Mouse (Mus musculus) ES-E14 (cell line): Measurements from ENCODE around the gene Zbtb7b. TPM values are rescaled to one million over a fixed set of nuclear protein-coding genes. Genes with fewer than 3 reads are reported as not detected.
A peak's percentile ranks its signal among the peaks of the same experiment; 100 is the strongest.

ENCODE experiments used
- DNase-seq: peaks from one replicate; pipeline ENCODE4 v3.0.0-alpha.2; 2013; ENCODE audit warnings: low read depth, low spot score
- H3K27ac ChIP-seq: 2 replicates; pipeline ENCODE4 v1.5.1; 2012; ENCODE audit warnings: low read depth, mild to moderate bottlenecking, low read length, moderate library complexity, mixed read lengths; ENCODE audit not compliant: poor library complexity, insufficient read depth, severe bottlenecking
- H3K36me3 ChIP-seq: 2 replicates; pipeline ENCODE4 v1.6.1; 2012; ENCODE audit warnings: mild to moderate bottlenecking, low read length, moderate library complexity, mixed read lengths; ENCODE audit not compliant: control insufficient read depth, poor library complexity, insufficient read depth, severe bottlenecking
- H3K4me1 ChIP-seq, 2 experiments: fragments of 150-350 bp in 1 of 2; sonication (generic) in 1 of 2; 2 replicates each; pipeline ENCODE4 v1.6.1; 2012; ENCODE audit warnings: low read length in 2 of 2, mild to moderate bottlenecking in 1 of 2, mixed read lengths in 1 of 2; ENCODE audit not compliant: control insufficient read depth in 2 of 2, insufficient read depth in 2 of 2, poor library complexity in 1 of 2
- H3K4me3 ChIP-seq, 2 experiments: fragments of 150-350 bp in 1 of 2; sonication (generic) in 1 of 2; 2 replicates each; pipeline ENCODE4 v1.5.1; 2012; ENCODE audit warnings: low read length in 2 of 2, low read depth in 1 of 2, mild to moderate bottlenecking in 1 of 2, mixed read lengths in 1 of 2; ENCODE audit not compliant: insufficient read depth in 1 of 2, poor library complexity in 1 of 2, severe bottlenecking in 1 of 2
- H3K9ac ChIP-seq: 2 replicates; pipeline ENCODE4 v1.6.1; 2012; ENCODE audit warnings: low read depth, mild to moderate bottlenecking, low read length, mixed read lengths; ENCODE audit not compliant: poor library complexity, insufficient read depth, severe bottlenecking
- H3K9me3 ChIP-seq: fragments of 150-350 bp; sonication (generic); 2 replicates; pipeline ENCODE4 v1.6.1; 2012; ENCODE audit warnings: low read depth, mild to moderate bottlenecking, low read length; ENCODE audit not compliant: control insufficient read depth, insufficient read depth
- CHD2 ChIP-seq: IDR thresholded peaks from 2 replicates; pipeline ENCODE4 v1.6.1; 2014; ENCODE audit warnings: mild to moderate bottlenecking, low read depth, low read length, inconsistent platforms
- HCFC1 ChIP-seq: IDR thresholded peaks from 2 replicates; pipeline ENCODE4 v1.6.1; 2012; ENCODE audit warnings: low read length, inconsistent platforms, borderline replicate concordance; ENCODE audit not compliant: insufficient read depth
- MAFK ChIP-seq: IDR thresholded peaks from 2 replicates; pipeline ENCODE4 v1.6.1; 2014; ENCODE audit warnings: mild to moderate bottlenecking, low read depth, low read length, inconsistent platforms; ENCODE audit not compliant: insufficient read depth
- ZC3H11A ChIP-seq: IDR thresholded peaks from 2 replicates; pipeline ENCODE4 v1.6.1; 2012; ENCODE audit warnings: low read depth, mild to moderate bottlenecking, inconsistent platforms, low read length, borderline replicate concordance
- ZNF384 ChIP-seq: IDR thresholded peaks from 2 replicates; pipeline ENCODE4 v1.6.1; 2012; ENCODE audit warnings: low read depth, low read length, inconsistent platforms
- in situ Hi-C, 2 experiments: fragments of 600-800 bp; cut with MboI; formaldehyde crosslinking; loops; one replicate each; pipeline ENCODE4 v1.15.1; 2025; ENCODE audit warnings: low sequenced_read_pairs in 2 of 2, inconsistent platforms in 1 of 2; ENCODE audit not compliant: unreplicated experiment in 2 of 2
- total RNA-seq: library from RNA; depleted of rRNA; stranded (reverse); fragments of 300-350 nt; gene quantifications from 2 replicates; pipeline ENCODE4 v1.2.3, GENCODE M21; 2012

Zbtb7b gene
- total RNA-seq, 1 experiment, result 13.0 TPM

- no peak overlapping the region for H3K27ac ChIP-seq
- H3K9ac ChIP-seq, result peak overlapping the region; percentile 41
- peaks cover 14% of the 10 kb centered on the region; the same call in 1 of the 2 replicates for H3K36me3 ChIP-seq
- in situ Hi-C loops, result no loop called here
- no peaks in the 10 kb centered on the region for H3K9me3 ChIP-seq
- no peak for DNase-seq
- peaks cover 0 to 14% of the 10 kb centered on the region in 2 experiments; a peak in 2 of 4 replicates for H3K4me1 ChIP-seq
- H3K4me3 ChIP-seq, result peak overlapping the region; percentile 40 to 47; a peak in 3 of 4 replicates
- TF ChIP-seq ZNF384 (no peak), HCFC1 (no peak), CHD2 (no peak), ZC3H11A (no peak), MAFK (no peak)
These were observed 13.9 kb upstream of the Zbtb7b start for GRCm38 (mm10) chr3:89408448-89408847.

- in situ Hi-C loops, result no loop called here
- no peak for TF ChIP-seq ZNF384
- TF ChIP-seq CHD2, result no peak
- TF ChIP-seq MAFK, result no peak
- TF ChIP-seq ZC3H11A, result no peak
- Histone ChIP-seq H3K27ac (no peak overlapping the region), H3K4me3 (no peak overlapping the region), H3K9ac (no peak overlapping the region), H3K36me3 (peaks cover 22% of the 10 kb centered on the region; the same call in 1 of the 2 replicates), H3K4me1 (peaks cover 0 to 17% of the 10 kb centered on the region in 2 experiments; a peak in 2 of 4 replicates), H3K9me3 (no peaks in the 10 kb centered on the region)
- DNase-seq, result no peak
These were observed 12.3 kb upstream of the Zbtb7b start for GRCm38 (mm10) chr3:89406887-89407286.

GRCm38 (mm10) chr3:89402693-89403092 is 8.1 kb upstream of the Zbtb7b start, which contains the start of gene Lenep:
Gene Lenep, minus strand, starts transcription at chr3:89402793.
- Histone ChIP-seq H3K27ac (no peak within 1 kb of the TSS), H3K4me3 (no peak within 1 kb of the TSS), H3K9me3 (no peaks in the 10 kb centered on the region), H3K36me3 (peaks cover 26% of the 10 kb centered on the region; the same call in 1 of the 2 replicates), H3K4me1 (peaks cover 0 to 8% of the 10 kb centered on the region in 2 experiments; a peak in 2 of 4 replicates), H3K9ac (no peak within 1 kb of the TSS)
- in situ Hi-C loops, result no loop called here
- DNase-seq, result no peak
- TF ChIP-seq HCFC1, result no peak
- no peak for TF ChIP-seq CHD2
- TF ChIP-seq ZC3H11A, result no peak
- TF ChIP-seq MAFK, result no peak
- no peak for TF ChIP-seq ZNF384

- peaks cover 20% of the 10 kb centered on the region; the same call in 1 of the 2 replicates for H3K36me3 ChIP-seq
- TF ChIP-seq HCFC1, result no peak
- no peak for TF ChIP-seq ZNF384
- TF ChIP-seq ZC3H11A, result no peak
- TF ChIP-seq CHD2, result no peak
- TF ChIP-seq MAFK, result no peak
- in situ Hi-C loops, result no loop called here
These were observed 6.8 kb upstream of the Zbtb7b start for GRCm38 (mm10) chr3:89401329-89401728.

More at GRCm38 (mm10) chr3:89401329-89401728, 6.8 kb upstream of the Zbtb7b start:
- Histone ChIP-seq H3K9ac (no peak overlapping the region), H3K27ac (no peak overlapping the region), H3K4me1 (peaks cover 0 to 4% of the 10 kb centered on the region in 2 experiments; a peak in 1 of 4 replicates), H3K4me3 (no peak overlapping the region), H3K9me3 (no peaks in the 10 kb centered on the region)
- no peak for DNase-seq
